Mouse (Mus musculus): ENCODE measurements around the gene Ggt5. TPM values are rescaled to one million over a fixed set of nuclear protein-coding genes. Genes with fewer than 3 reads are reported as not detected.

Gene Ggt5
- polyA plus RNA-seq, 1 experiment from 2014 or later = 1.6 TPM

GRCm38 (mm10) chr10:75647362-75647761 lies 58.2 kb downstream of the Ggt5 start:
- Histone ChIP-seq H3K27ac (no peak overlapping the region), H3K4me1 (peaks cover 18% of the 10 kb centered on the region), H3K27me3 (replicated peaks) (no peaks in the 10 kb centered on the region; the same call in 1 of the 2 replicates), H3K4me2 (replicated peaks) (no peak overlapping the region), H3K9me3 (no peaks in the 10 kb centered on the region), H3K9ac (no peak overlapping the region), H3K36me3 (peaks cover 68% of the 10 kb centered on the region), H3K4me3 (no peak overlapping the region)
- ATAC-seq (ENCODE audit: low FRiP score, low read depth) = no peak
- WGBS = 92% methylated on average over 3 of the region's 3 CpGs

GRCm38 (mm10) chr10:75648091-75648490 lies 59.0 kb downstream of the Ggt5 start:
- H3K9me3 ChIP-seq = no peaks in the 10 kb centered on the region
- no peak overlapping the region for H3K9ac ChIP-seq
- no peak overlapping the region for H3K27ac ChIP-seq
- no peak for ATAC-seq (ENCODE audit: low FRiP score, low read depth)
- WGBS = 94% methylated on average over 6 of the region's 6 CpGs
- H3K4me2 ChIP-seq (replicated peaks) = no peak overlapping the region
- peaks cover 13% of the 10 kb centered on the region for H3K4me1 ChIP-seq
- peaks cover 75% of the 10 kb centered on the region for H3K36me3 ChIP-seq
- no peaks in the 10 kb centered on the region; the same call in 1 of the 2 replicates for H3K27me3 ChIP-seq (replicated peaks)
- no peak overlapping the region for H3K4me3 ChIP-seq

GRCm38 (mm10) chr10:75649001-75649400 lies 59.9 kb downstream of the Ggt5 start:
- Histone ChIP-seq H3K4me2 (replicated peaks) (no peak overlapping the region), H3K36me3 (peaks cover 84% of the 10 kb centered on the region), H3K9ac (no peak overlapping the region), H3K27me3 (replicated peaks) (no peaks in the 10 kb centered on the region; the same call in 1 of the 2 replicates), H3K4me3 (no peak overlapping the region), H3K9me3 (no peaks in the 10 kb centered on the region), H3K4me1 (peaks cover 5% of the 10 kb centered on the region), H3K27ac (no peak overlapping the region)
- ATAC-seq (ENCODE audit: low FRiP score, low read depth) = no peak
- WGBS = 89% methylated on average over 7 of the region's 7 CpGs

- no peak for ATAC-seq (ENCODE audit: low FRiP score, low read depth)
- H3K27ac ChIP-seq = no peak overlapping the region
- H3K4me2 ChIP-seq (replicated peaks) = no peak overlapping the region
- WGBS = 91% methylated on average over 4 of the region's 4 CpGs
- peaks cover under 1% of the 10 kb centered on the region; the same call in 1 of the 2 replicates for H3K4me1 ChIP-seq
- H3K4me3 ChIP-seq = no peak overlapping the region
- H3K9me3 ChIP-seq = no peaks in the 10 kb centered on the region
- no peak overlapping the region for H3K9ac ChIP-seq
- no peaks in the 10 kb centered on the region; the same call in 1 of the 2 replicates for H3K27me3 ChIP-seq (replicated peaks)
- H3K36me3 ChIP-seq = peaks cover 89% of the 10 kb centered on the region
These were observed 60.4 kb downstream of the Ggt5 start for GRCm38 (mm10) chr10:75649406-75649995.

- Histone ChIP-seq H3K4me3 (no peak overlapping the region), H3K9ac (no peak overlapping the region), H3K27ac (no peak overlapping the region), H3K4me2 (replicated peaks) (no peak overlapping the region), H3K36me3 (peaks cover 96% of the 10 kb centered on the region), H3K4me1 (no peaks in the 10 kb centered on the region), H3K9me3 (no peaks in the 10 kb centered on the region), H3K27me3 (replicated peaks) (no peaks in the 10 kb centered on the region; the same call in 1 of the 2 replicates)
- no peak for ATAC-seq (ENCODE audit: low FRiP score, low read depth)
- WGBS = 93% methylated on average over 6 of the region's 6 CpGs
These were observed 61.3 kb downstream of the Ggt5 start for GRCm38 (mm10) chr10:75650306-75650902.

- Histone ChIP-seq H3K36me3 (peaks cover 98% of the 10 kb centered on the region), H3K27me3 (replicated peaks) (no peaks in the 10 kb centered on the region; the same call in 1 of the 2 replicates), H3K4me3 (no peak overlapping the region), H3K27ac (no peak overlapping the region), H3K4me1 (no peaks in the 10 kb centered on the region), H3K9ac (no peak overlapping the region), H3K9me3 (no peaks in the 10 kb centered on the region), H3K4me2 (replicated peaks) (no peak overlapping the region)
- WGBS = 97% methylated on average over 16 of the region's 16 CpGs
- ATAC-seq (ENCODE audit: low FRiP score, low read depth) = no peak
These were observed 62.4 kb downstream of the Ggt5 start for GRCm38 (mm10) chr10:75651381-75652068.

- no peak for ATAC-seq (ENCODE audit: low FRiP score, low read depth)
- Histone ChIP-seq H3K27me3 (replicated peaks) (no peaks in the 10 kb centered on the region), H3K9ac (no peak overlapping the region), H3K4me3 (no peak overlapping the region), H3K4me2 (replicated peaks) (no peak overlapping the region), H3K27ac (no peak overlapping the region), H3K4me1 (no peaks in the 10 kb centered on the region), H3K9me3 (no peaks in the 10 kb centered on the region), H3K36me3 (peaks cover 97% of the 10 kb centered on the region)
- 90% methylated on average over 4 of the region's 4 CpGs for WGBS
These were observed 64.9 kb downstream of the Ggt5 start for GRCm38 (mm10) chr10:75654053-75654452.

- Histone ChIP-seq H3K9ac (no peak overlapping the region), H3K4me3 (no peak overlapping the region), H3K4me1 (no peaks in the 10 kb centered on the region), H3K27ac (no peak overlapping the region), H3K9me3 (no peaks in the 10 kb centered on the region), H3K4me2 (replicated peaks) (no peak overlapping the region), H3K36me3 (peaks cover 72% of the 10 kb centered on the region), H3K27me3 (replicated peaks) (no peaks in the 10 kb centered on the region)
- no peak for ATAC-seq (ENCODE audit: low FRiP score, low read depth)
- 92% methylated on average over 5 of the region's 5 CpGs for WGBS
These were observed 68.0 kb downstream of the Ggt5 start for GRCm38 (mm10) chr10:75657165-75657564.

- H3K36me3 ChIP-seq = peaks cover 70% of the 10 kb centered on the region
- no peak for ATAC-seq (ENCODE audit: low FRiP score, low read depth)
- no peak overlapping the region for H3K4me3 ChIP-seq
- H3K4me2 ChIP-seq (replicated peaks) = no peak overlapping the region
- H3K9me3 ChIP-seq = no peaks in the 10 kb centered on the region
- H3K27ac ChIP-seq = no peak overlapping the region
- H3K4me1 ChIP-seq = no peaks in the 10 kb centered on the region
- WGBS = over 99% methylated on average over 7 of the region's 7 CpGs
- no peak overlapping the region for H3K9ac ChIP-seq
- no peaks in the 10 kb centered on the region for H3K27me3 ChIP-seq (replicated peaks)
These were observed 68.6 kb downstream of the Ggt5 start for GRCm38 (mm10) chr10:75657772-75658171.

- no peak for ATAC-seq (ENCODE audit: low FRiP score, low read depth)
- peaks cover 48% of the 10 kb centered on the region for H3K36me3 ChIP-seq
- H3K4me3 ChIP-seq = no peak overlapping the region
- no peak overlapping the region for H3K9ac ChIP-seq
- H3K4me2 ChIP-seq (replicated peaks) = no peak overlapping the region
- peaks cover 2% of the 10 kb centered on the region; the same call in 1 of the 2 replicates for H3K4me1 ChIP-seq
- no peaks in the 10 kb centered on the region for H3K27me3 ChIP-seq (replicated peaks)
- 92% methylated on average over 6 of the region's 6 CpGs for WGBS
- no peak overlapping the region for H3K27ac ChIP-seq
- H3K9me3 ChIP-seq = no peaks in the 10 kb centered on the region
These were observed 72.2 kb downstream of the Ggt5 start for GRCm38 (mm10) chr10:75661381-75661780.

- WGBS = 78% methylated on average over 3 of the region's 3 CpGs
- no peak overlapping the region for H3K4me3 ChIP-seq
- no peaks in the 10 kb centered on the region for H3K9me3 ChIP-seq
- H3K27ac ChIP-seq = no peak overlapping the region
- H3K36me3 ChIP-seq = peaks cover 43% of the 10 kb centered on the region
- no peak for ATAC-seq (ENCODE audit: low FRiP score, low read depth)
- H3K27me3 ChIP-seq (replicated peaks) = no peaks in the 10 kb centered on the region
- H3K4me1 ChIP-seq = peaks cover 7% of the 10 kb centered on the region
- H3K4me2 ChIP-seq (replicated peaks) = no peak overlapping the region
- no peak overlapping the region for H3K9ac ChIP-seq
These were observed 72.7 kb downstream of the Ggt5 start for GRCm38 (mm10) chr10:75661876-75662275.

- H3K9me3 ChIP-seq = no peaks in the 10 kb centered on the region
- peaks cover 14% of the 10 kb centered on the region for H3K4me1 ChIP-seq
- H3K27ac ChIP-seq = no peak overlapping the region
- no peak overlapping the region for H3K9ac ChIP-seq
- 94% methylated on average over 4 of the region's 4 CpGs for WGBS
- H3K4me2 ChIP-seq (replicated peaks) = no peak overlapping the region
- no peak overlapping the region for H3K4me3 ChIP-seq
- no peak for ATAC-seq (ENCODE audit: low FRiP score, low read depth)
- H3K36me3 ChIP-seq = peaks cover 36% of the 10 kb centered on the region
- no peaks in the 10 kb centered on the region for H3K27me3 ChIP-seq (replicated peaks)
These were observed 73.4 kb downstream of the Ggt5 start for GRCm38 (mm10) chr10:75662575-75662974.
